Mouse (Mus musculus) heart, embryonic 11.5 days (tissue): ENCODE data around the gene Cotl1. TPM values are rescaled to one million over a fixed set of nuclear protein-coding genes. Genes with fewer than 3 reads are reported as not detected.

Experiments used
- ATAC-seq: fragments of 200-750 bp; cut with Nextera tagmentation; replicated peaks from 2 replicates; pipeline ENCODE4 v1.8.0; 2017; ENCODE audit warnings: moderate library complexity; ENCODE audit not compliant: insufficient number of reproducible peaks, low FRiP score, low TSS enrichment
- H3K27ac ChIP-seq: fragments of 300-500 bp; sonication (generic); 2 replicates; pipeline ENCODE4 v1.5.1; 2014; ENCODE audit warnings: mild to moderate bottlenecking, low read depth, low read length
- H3K27me3 ChIP-seq: fragments of 300-500 bp; sonication (generic); 2 replicates; pipeline ENCODE4 v1.6.1; 2014; ENCODE audit warnings: mild to moderate bottlenecking, low read length, mixed read lengths; ENCODE audit not compliant: control insufficient read depth, insufficient read depth
- H3K36me3 ChIP-seq: fragments of 300-500 bp; sonication (generic); 2 replicates; pipeline ENCODE4 v1.6.1; 2014; ENCODE audit warnings: mild to moderate bottlenecking, low read length, moderate library complexity, mixed read lengths; ENCODE audit not compliant: control insufficient read depth, insufficient read depth
- H3K4me1 ChIP-seq: fragments of 300-500 bp; sonication (generic); 2 replicates; pipeline ENCODE4 v1.6.1; 2014; ENCODE audit warnings: low read length; ENCODE audit not compliant: control insufficient read depth, insufficient read depth
- H3K4me2 ChIP-seq: fragments of 300-500 bp; sonication (generic); 2 replicates; pipeline ENCODE4 v1.6.1; 2014; ENCODE audit warnings: mild to moderate bottlenecking, moderate library complexity
- H3K4me3 ChIP-seq: fragments of 300-500 bp; sonication (generic); 2 replicates; pipeline ENCODE4 v1.5.1; 2014; ENCODE audit warnings: low read depth, low read length
- H3K9ac ChIP-seq: fragments of 300-500 bp; sonication (generic); 2 replicates; pipeline ENCODE4 v1.6.1; 2014; ENCODE audit warnings: mild to moderate bottlenecking, low read depth, low read length, moderate library complexity
- H3K9me3 ChIP-seq: fragments of 300-500 bp; sonication (generic); replicated peaks from 2 replicates; pipeline ENCODE4 v1.6.1; 2016; ENCODE audit warnings: low read length; ENCODE audit not compliant: control insufficient read depth
- WGBS: fragments of 180-500 bp; shearing (Covaris S2); extraction: QIAGEN DNeasy Blood & Tissue Kit; methylation state at CpG from one replicate; pipeline ENCODE4 v1.1.7; 2014; ENCODE audit not compliant: insufficient replicate concordance; 5-methylcytosine and 5-hydroxymethylcytosine counted together
- polyA plus RNA-seq: library from polyadenylated mRNA; unstranded; fragments of >200 nt; fragmentation: Nextera tagmentation; extraction: Ambion mirVana; gene quantifications from 2 replicates; pipeline ENCODE4 v1.2.1, GENCODE M21; 2014

The Cotl1 gene
- polyA plus RNA-seq, 1 experiment from 2014 or later: 110 TPM

DNA sequence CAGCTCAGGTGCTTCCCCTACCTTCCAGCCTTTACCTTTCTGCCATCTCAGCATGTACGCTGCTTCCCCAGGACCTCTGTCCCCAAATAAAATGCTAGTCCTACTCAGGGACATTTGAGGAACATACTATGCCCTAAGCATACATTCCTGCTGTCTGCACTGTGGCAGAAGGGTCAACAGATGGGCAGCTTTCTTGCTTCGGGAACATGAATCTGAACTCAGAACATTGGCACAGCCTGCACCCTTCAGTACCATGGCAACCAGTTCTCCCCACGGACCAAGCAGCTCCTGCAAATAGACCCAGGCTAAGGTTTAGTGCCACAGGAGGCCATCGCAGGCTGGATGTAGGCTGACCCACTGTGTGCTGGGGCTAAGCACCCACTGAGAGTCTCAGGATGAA lies 3.5 kb downstream of the Cotl1 start:
- Histone ChIP-seq H3K36me3 (no peaks in the 10 kb centered on the region), H3K4me3 (no peak overlapping the region), H3K4me2 (no peak overlapping the region), H3K27me3 (0 out of 2 replicates have a peak, but pooled peaks cover 3% of the 10 kb centered on the region), H3K9me3 (no peaks in the 10 kb centered on the region), H3K9ac (no peak overlapping the region), H3K4me1 (peaks cover 39% of the 10 kb centered on the region), H3K27ac (no peak overlapping the region)
- no peak for ATAC-seq
- 85% methylated on average over 4 of the region's 4 CpGs for WGBS

DNA sequence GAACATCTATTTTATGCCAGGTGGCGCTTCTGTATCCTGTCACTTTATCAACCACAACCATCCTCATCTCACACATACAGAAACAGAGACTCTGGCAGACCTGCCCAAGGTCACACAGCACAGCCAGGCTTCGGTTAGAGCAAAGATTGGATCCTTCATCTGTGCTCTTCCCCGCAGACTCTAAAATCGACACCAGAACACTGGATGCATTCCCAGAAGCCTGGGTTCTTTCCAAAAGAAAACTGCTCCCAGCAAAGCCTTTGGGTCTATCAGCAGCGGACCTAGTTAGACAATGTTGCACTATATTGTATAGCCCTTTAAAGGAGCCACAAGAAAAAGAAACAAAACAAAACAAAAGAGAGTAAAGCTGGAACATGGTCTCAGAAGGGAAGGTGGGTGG lies 5.1 kb downstream of the Cotl1 start:
- H3K9ac ChIP-seq: no peak overlapping the region
- 0 out of 2 replicates have a peak, but pooled peaks cover 3% of the 10 kb centered on the region for H3K27me3 ChIP-seq
- H3K4me2 ChIP-seq: no peak overlapping the region
- H3K4me1 ChIP-seq: peaks cover 48% of the 10 kb centered on the region
- no peak overlapping the region for H3K27ac ChIP-seq
- H3K4me3 ChIP-seq: no peak overlapping the region
- 72% methylated on average over 5 of the region's 5 CpGs for WGBS
- H3K36me3 ChIP-seq: no peaks in the 10 kb centered on the region
- no peak for ATAC-seq
- H3K9me3 ChIP-seq: no peaks in the 10 kb centered on the region

DNA sequence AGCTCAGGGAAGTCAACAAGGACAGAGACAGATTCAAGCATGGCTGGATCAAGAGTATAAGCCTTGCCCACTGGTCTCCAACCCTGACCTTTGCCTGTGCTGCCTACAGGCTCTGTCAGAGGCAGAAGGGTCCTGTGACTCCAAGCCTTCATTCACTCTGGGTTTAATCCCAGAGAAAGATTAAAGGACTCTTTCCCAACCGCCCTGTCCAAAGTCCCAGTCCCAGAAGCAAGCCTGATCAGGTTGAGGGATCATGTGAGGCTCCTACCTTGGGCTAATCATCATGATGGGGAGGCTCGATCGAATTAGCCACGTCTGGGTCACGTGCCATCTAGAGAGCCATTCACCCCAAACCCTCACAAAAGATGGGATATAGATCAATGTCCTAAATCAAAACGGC lies 5.7 kb downstream of the Cotl1 start:
- ATAC-seq: no peak
- Histone ChIP-seq H3K4me1 (peaks cover 51% of the 10 kb centered on the region), H3K4me3 (no peak overlapping the region), H3K27ac (no peak overlapping the region), H3K4me2 (no peak overlapping the region), H3K9me3 (no peaks in the 10 kb centered on the region), H3K36me3 (no peaks in the 10 kb centered on the region), H3K27me3 (0 out of 2 replicates have a peak, but pooled peaks cover 3% of the 10 kb centered on the region), H3K9ac (no peak overlapping the region)
- 80% methylated on average over 6 of the region's 6 CpGs for WGBS

DNA sequence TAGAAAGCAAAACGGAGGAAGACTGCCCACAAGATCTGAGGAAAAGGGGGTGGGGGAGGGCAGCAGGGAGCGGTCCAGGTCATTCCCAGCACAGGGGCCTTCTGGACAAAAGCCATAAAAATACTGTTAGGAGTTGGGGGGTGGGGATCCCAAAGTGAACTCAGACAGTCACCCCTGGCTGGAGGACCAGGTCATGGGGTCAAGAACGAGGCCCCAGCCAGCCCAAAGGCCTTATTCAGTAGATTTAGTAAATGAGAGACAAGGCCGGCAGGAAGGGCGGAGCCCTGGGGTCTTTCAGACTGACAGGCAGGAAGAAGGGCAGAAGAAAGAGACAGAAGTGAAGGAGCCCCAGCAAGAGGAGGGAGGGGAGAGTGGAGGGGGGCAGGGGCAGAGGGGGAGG lies 7.4 kb downstream of the Cotl1 start:
- H3K9me3 ChIP-seq: no peaks in the 10 kb centered on the region
- WGBS: 31% methylated on average over 5 of the region's 5 CpGs
- H3K36me3 ChIP-seq: no peaks in the 10 kb centered on the region
- H3K4me2 ChIP-seq: no peak overlapping the region
- H3K4me1 ChIP-seq: peaks cover 55% of the 10 kb centered on the region
- H3K27ac ChIP-seq: 0 out of 2 replicates have a peak overlapping the region, but pooled peaks have one; percentile 46
- no peak overlapping the region for H3K4me3 ChIP-seq
- no peaks in the 10 kb centered on the region for H3K27me3 ChIP-seq
- no peak for ATAC-seq
- no peak overlapping the region for H3K9ac ChIP-seq

DNA sequence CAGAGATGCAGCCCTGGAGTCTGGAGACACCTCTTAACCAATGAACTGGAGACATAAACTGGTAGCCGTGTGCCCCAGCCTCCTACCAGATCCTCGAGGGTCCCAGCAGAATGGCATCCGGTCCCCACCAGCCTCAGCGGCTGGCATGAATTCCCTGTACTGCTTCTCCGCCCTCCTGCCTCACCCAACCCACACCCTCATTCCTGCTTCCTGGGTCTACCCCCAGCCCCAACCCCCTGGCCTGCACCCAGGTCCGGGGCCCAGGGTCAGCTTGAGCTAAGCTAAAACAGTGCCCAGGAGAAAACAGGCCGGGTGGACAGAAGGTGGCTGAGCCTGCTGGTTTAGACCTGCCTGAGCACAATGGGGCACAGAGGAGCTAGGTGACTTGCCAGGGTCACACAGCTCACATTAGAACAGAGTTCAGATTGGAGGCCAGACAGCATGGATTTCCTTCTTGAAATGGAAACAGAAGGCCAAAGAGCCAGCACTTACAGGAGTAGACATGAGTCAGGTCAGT lies 8.2 kb downstream of the Cotl1 start:
- Histone ChIP-seq H3K4me1 (peaks cover 55% of the 10 kb centered on the region), H3K36me3 (no peaks in the 10 kb centered on the region), H3K4me3 (no peak overlapping the region), H3K9me3 (no peaks in the 10 kb centered on the region), H3K9ac (0 out of 2 replicates have a peak overlapping the region, but pooled peaks have one; percentile 1), H3K4me2 (peak overlapping the region; percentile 45), H3K27ac (peak overlapping the region; percentile 46), H3K27me3 (no peaks in the 10 kb centered on the region)
- ATAC-seq: no peak
- 62% methylated on average over 7 of the region's 7 CpGs for WGBS

DNA sequence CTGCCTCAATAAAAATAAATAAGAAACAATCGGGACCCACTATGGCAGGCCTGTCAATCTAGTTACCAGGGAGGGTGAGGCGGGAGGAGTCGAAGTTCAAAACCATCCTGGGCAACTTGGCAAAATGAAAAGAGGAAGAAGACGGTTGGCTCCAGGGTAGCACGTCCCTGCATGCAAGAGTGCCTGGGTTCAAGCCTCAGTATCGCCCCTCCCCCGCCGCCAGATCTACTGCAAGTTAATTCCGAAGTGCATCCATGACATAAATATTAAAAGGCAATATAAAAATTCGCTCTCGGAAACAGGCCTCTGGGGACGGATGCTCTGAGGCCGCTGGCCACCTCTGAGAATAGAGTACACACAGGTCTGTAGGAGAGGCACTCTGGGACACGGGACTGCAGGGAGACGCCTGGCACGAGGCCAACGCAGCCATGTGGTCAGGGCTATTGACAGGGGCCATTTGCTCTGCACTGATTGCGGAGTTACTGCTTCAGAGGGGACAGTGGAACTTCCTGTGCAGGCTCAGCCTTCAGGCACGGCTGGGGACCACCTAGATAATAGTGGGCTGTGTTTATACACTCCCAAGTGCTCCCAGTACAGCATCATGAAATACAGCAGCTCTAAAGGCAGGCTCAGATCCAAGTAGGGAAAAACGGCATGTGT lies 8.9 kb downstream of the Cotl1 start:
- ATAC-seq: peak; percentile 74
- WGBS: 36% methylated on average over 20 of the region's 20 CpGs
- H3K9me3 ChIP-seq: no peaks in the 10 kb centered on the region
- H3K4me2 ChIP-seq: peak overlapping the region; percentile 45
- H3K27ac ChIP-seq: peak overlapping the region; percentile 46
- H3K27me3 ChIP-seq: no peaks in the 10 kb centered on the region
- H3K4me1 ChIP-seq: peaks cover 62% of the 10 kb centered on the region
- H3K4me3 ChIP-seq: no peak overlapping the region
- 0 out of 2 replicates have a peak overlapping the region, but pooled peaks have one; percentile 24 for H3K9ac ChIP-seq
- H3K36me3 ChIP-seq: no peaks in the 10 kb centered on the region

DNA sequence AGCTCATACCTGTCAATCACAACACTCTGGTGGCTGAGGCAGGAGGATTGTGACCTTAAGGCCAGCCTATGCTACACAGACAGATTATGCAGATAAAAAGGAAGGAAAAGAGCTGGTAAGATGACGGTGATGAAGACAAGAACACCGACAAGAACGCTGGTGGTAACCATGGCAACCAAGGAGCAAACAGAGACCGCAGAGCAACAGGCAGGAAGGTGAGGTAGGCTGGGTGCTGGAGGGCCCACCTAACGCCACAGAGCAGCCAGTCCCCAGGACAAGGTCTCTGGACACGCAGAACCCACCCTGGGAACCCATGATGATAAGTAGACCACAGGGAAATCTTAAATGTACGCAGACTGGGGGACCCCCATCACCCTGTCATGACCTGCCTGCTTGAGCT lies 9.8 kb downstream of the Cotl1 start:
- no peaks in the 10 kb centered on the region for H3K27me3 ChIP-seq
- H3K36me3 ChIP-seq: no peaks in the 10 kb centered on the region
- no peaks in the 10 kb centered on the region for H3K9me3 ChIP-seq
- H3K9ac ChIP-seq: no peak overlapping the region
- 0 out of 2 replicates have a peak overlapping the region, but pooled peaks have one; percentile 18 for H3K27ac ChIP-seq
- ATAC-seq: no peak
- H3K4me3 ChIP-seq: no peak overlapping the region
- WGBS: 67% methylated on average over 7 of the region's 7 CpGs
- no peak overlapping the region for H3K4me2 ChIP-seq
- H3K4me1 ChIP-seq: peaks cover 71% of the 10 kb centered on the region

DNA sequence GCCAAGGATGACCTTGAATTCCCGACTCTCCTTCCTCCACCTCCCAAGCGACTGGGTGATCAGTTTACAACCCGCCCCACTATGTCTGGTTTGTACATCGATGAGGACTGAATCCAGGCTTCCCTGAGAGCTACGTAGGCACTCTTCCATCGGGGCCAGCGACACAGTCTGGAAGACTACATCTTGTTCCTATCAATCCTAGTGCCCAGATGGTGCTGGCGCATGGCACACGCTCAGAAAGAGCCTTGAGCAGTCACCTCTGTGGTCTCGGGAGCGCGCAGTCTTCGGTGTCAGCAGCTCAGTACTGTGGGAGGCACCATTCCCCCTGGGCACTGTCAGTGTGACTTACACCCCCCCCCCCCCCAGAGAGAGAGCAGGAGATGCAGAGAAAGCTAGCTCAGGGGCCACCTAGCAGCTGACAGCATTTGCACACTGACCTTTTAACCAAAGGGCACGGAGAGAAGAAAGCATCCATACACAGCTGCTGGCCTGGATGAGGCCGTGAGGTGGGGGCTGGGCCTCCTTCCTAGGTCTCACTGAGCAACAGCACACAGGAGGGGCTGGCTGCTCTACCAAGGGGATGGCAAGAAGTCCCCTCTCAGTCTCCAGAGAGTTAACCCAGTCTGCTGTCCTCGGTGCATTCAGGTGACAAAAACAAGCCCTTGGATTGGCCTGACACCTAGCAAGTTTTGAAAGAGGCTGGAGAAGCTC lies 10.3 kb downstream of the Cotl1 start:
- Histone ChIP-seq H3K4me2 (no peak overlapping the region), H3K9me3 (no peaks in the 10 kb centered on the region), H3K27me3 (no peaks in the 10 kb centered on the region), H3K4me1 (peaks cover 72% of the 10 kb centered on the region), H3K27ac (no peak overlapping the region), H3K36me3 (no peaks in the 10 kb centered on the region), H3K4me3 (no peak overlapping the region), H3K9ac (no peak overlapping the region)
- ATAC-seq: no peak
- WGBS: 66% methylated on average over 16 of the region's 16 CpGs
